Mouse (Mus musculus): ENCODE results near the gene Prmt3. TPM values are rescaled to one million over a fixed set of nuclear protein-coding genes. Genes with fewer than 3 reads are reported as not detected.
A peak's percentile ranks its signal among the peaks of the same experiment; 100 is the strongest.

Gene Prmt3
- polyA plus RNA-seq (2015; fragmentation: Nextera tagmentation; extraction: Ambion mirVana), result 62.5 and 65.8 TPM in 2 replicates

- peak within 1 kb of the TSS; percentile 80 for H3K27ac ChIP-seq
- H3K4me1 ChIP-seq, result peaks cover 16% of the 10 kb centered on the region
- H3K27me3 ChIP-seq, result no peaks in the 10 kb centered on the region
- no peaks in the 10 kb centered on the region for H3K9me3 ChIP-seq (replicated peaks)
- H3K4me2 ChIP-seq, result peak within 1 kb of the TSS; percentile 92
- H3K4me3 ChIP-seq (replicated peaks), result peak within 1 kb of the TSS; percentile 80
- ATAC-seq (replicated peaks; ENCODE audit: low FRiP score), result peak; percentile 95
- under 1% methylated on average over 92 of the region's 92 CpGs for WGBS
- H3K9ac ChIP-seq, result peak within 1 kb of the TSS; percentile 72
- H3K36me3 ChIP-seq, result peaks cover 30% of the 10 kb centered on the region
These were observed at the start of gene Prmt3 for GRCm38 (mm10) chr7:49778114-49778901. TSS of gene Prmt3 (plus strand) at chr7:49778346.

DNA sequence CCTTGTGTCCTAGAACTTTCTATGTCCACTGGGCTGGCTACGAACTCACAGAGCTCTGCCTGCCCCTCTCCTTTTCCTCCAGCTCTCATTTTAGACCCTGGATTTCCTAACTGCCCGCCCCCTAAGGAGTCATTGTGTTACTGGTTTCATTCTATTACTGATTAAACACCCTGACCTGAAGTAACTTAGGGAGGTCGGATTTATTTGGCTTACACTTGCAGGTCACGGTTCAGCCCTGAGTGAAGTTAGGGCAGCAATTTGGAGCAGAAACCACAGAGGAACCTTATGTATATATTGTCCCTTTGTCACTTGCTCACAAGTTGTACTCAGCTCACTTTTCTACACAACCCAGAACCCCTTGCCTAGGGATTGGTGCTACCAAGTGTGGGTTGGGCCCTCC is 43.8 kb upstream of the Prmt3 start:
- Histone ChIP-seq H3K27ac (no peak overlapping the region), H3K9me3 (replicated peaks) (no peaks in the 10 kb centered on the region), H3K4me2 (no peak overlapping the region), H3K9ac (no peak overlapping the region), H3K4me3 (replicated peaks) (no peak overlapping the region), H3K36me3 (no peaks in the 10 kb centered on the region), H3K4me1 (no peaks in the 10 kb centered on the region), H3K27me3 (no peaks in the 10 kb centered on the region)
- no peak for ATAC-seq (replicated peaks; ENCODE audit: low FRiP score)
- 67% methylated on average over 4 of the region's 4 CpGs for WGBS

DNA sequence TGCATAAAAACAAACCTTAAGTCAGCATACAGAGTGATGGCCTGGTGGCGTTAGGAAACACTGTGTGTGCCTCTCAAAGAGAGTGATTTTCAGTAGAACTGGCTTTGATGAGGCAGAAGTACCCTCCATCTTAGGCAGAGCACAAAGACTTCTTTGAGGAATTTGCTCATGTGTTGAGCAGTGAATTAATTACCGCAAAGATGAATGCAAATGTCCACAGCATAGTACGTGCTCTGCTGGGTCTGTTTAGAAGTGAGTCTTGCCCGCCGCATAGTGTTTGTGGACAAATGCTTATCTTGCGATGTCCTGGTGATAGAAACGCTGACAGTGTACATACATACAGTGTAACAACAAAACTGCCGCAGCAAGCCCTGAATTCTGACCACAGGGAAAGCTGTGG is 38.7 kb upstream of the Prmt3 start:
- no peak for ATAC-seq (replicated peaks; ENCODE audit: low FRiP score)
- Histone ChIP-seq H3K4me2 (no peak overlapping the region), H3K9ac (no peak overlapping the region), H3K9me3 (replicated peaks) (no peaks in the 10 kb centered on the region), H3K4me1 (0 out of 2 replicates have a peak, but pooled peaks cover 5% of the 10 kb centered on the region), H3K27ac (no peak overlapping the region), H3K36me3 (no peaks in the 10 kb centered on the region), H3K27me3 (peaks cover 2% of the 10 kb centered on the region; the same call in 1 of the 2 replicates), H3K4me3 (replicated peaks) (no peak overlapping the region)
- 63% methylated on average over 8 of the region's 8 CpGs for WGBS

GRCm38 (mm10) chr7:49741474-49741873 is 36.7 kb upstream of the Prmt3 start:
- Histone ChIP-seq H3K4me2 (0 out of 2 replicates have a peak overlapping the region, but pooled peaks have one; percentile 7), H3K36me3 (no peaks in the 10 kb centered on the region), H3K9ac (no peak overlapping the region), H3K4me3 (replicated peaks) (no peak overlapping the region), H3K27ac (no peak overlapping the region), H3K4me1 (0 out of 2 replicates have a peak, but pooled peaks cover 5% of the 10 kb centered on the region), H3K9me3 (replicated peaks) (no peaks in the 10 kb centered on the region), H3K27me3 (peaks cover 2% of the 10 kb centered on the region; the same call in 1 of the 2 replicates)
- 9% methylated on average over 5 of the region's 5 CpGs for WGBS
- ATAC-seq (replicated peaks; ENCODE audit: low FRiP score), result 0 out of 2 replicates have a peak, but pooled peaks have one; percentile 52

DNA sequence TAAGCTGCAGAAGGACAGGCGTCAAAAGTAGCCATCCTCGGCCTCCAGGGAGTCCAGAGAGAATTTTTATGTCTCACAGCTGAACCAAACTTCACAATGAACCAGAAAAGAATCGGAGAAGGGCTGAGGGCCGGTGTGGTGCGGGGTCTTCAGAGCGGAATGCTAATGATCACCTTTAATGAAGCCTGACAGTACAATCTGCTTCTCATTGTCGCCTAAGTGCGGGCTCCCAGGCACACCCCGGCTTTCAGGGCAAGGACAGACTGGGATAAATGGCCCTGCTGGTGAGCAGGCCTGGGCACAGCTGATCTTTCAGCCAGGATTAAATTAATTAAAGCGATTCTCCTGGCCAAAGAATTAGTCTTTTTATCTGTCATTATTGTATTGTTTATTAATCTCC is 36.2 kb upstream of the Prmt3 start:
- no peak for ATAC-seq (replicated peaks; ENCODE audit: low FRiP score)
- H3K4me2 ChIP-seq, result 0 out of 2 replicates have a peak overlapping the region, but pooled peaks have one; percentile 7

GRCm38 (mm10) chr7:49751148-49751547 is 27.0 kb upstream of the Prmt3 start:
- WGBS, result 4% methylated on average over 4 of the region's 4 CpGs
- H3K9ac ChIP-seq, result no peak overlapping the region
- H3K4me2 ChIP-seq, result no peak overlapping the region
- no peak overlapping the region for H3K27ac ChIP-seq
- H3K4me3 ChIP-seq (replicated peaks), result no peak overlapping the region
- H3K36me3 ChIP-seq, result no peaks in the 10 kb centered on the region
- peaks cover 36% of the 10 kb centered on the region for H3K27me3 ChIP-seq
- no peak for ATAC-seq (replicated peaks; ENCODE audit: low FRiP score)
- peaks cover 5% of the 10 kb centered on the region for H3K4me1 ChIP-seq
- no peaks in the 10 kb centered on the region for H3K9me3 ChIP-seq (replicated peaks)

More for the DNA sequence above, 36.2 kb upstream of the Prmt3 start:
- peaks cover 2% of the 10 kb centered on the region; the same call in 1 of the 2 replicates for H3K27me3 ChIP-seq
- H3K4me3 ChIP-seq (replicated peaks), result no peak overlapping the region
- 25% methylated on average over 10 of the region's 10 CpGs for WGBS
- H3K9ac ChIP-seq, result no peak overlapping the region
- no peaks in the 10 kb centered on the region for H3K9me3 ChIP-seq (replicated peaks)
- no peak overlapping the region for H3K27ac ChIP-seq
- 0 out of 2 replicates have a peak, but pooled peaks cover 5% of the 10 kb centered on the region for H3K4me1 ChIP-seq
- H3K36me3 ChIP-seq, result no peaks in the 10 kb centered on the region

DNA sequence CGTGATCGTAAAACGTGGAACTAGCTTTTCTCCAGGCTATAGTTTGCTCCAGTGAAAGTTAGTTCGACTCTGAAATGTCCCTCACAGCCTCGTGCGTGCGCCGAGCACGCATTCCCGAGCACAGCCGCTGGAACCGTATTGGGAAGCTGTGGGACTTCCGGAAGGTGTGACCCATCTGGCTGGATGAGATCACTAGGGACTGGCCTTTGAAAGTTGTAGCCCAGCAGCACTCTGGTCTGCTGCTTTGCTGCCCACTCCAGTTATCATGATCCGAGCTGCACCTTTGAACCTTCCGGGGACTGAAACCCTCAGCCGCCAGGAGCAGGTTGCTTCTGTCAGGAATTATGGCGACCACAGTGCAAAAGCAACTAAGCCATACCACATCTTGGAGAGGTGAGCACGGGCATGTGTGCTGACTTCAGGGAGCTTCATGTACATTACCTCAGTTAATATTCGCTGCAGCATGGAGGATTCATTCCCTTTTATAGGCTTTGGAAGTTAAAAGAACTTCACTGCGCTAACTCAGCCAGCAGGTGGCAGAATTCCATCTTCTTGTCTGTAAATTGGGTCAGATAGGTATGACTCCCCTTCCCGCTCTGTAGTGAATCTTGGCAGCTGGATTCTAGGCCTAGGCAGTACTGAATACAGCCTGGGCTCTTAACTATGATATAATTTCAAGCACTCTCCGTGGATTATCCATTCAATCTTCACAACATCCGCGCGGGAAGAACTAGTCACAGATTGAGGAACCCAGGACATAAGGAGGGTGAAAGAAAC is 25.2 kb upstream of the Prmt3 start:
- Histone ChIP-seq H3K27me3 (peaks cover 43% of the 10 kb centered on the region), H3K36me3 (no peaks in the 10 kb centered on the region), H3K9me3 (replicated peaks) (no peaks in the 10 kb centered on the region), H3K4me2 (peak overlapping the region; percentile 41), H3K4me3 (replicated peaks) (no peak overlapping the region), H3K27ac (no peak overlapping the region), H3K9ac (no peak overlapping the region), H3K4me1 (peaks cover 5% of the 10 kb centered on the region)
- 0 out of 2 replicates have a peak, but pooled peaks have one; percentile 57 for ATAC-seq (replicated peaks; ENCODE audit: low FRiP score)
- WGBS, result 28% methylated on average over 25 of the region's 25 CpGs

- H3K27me3 ChIP-seq, result peaks cover 36% of the 10 kb centered on the region
- no peak for ATAC-seq (replicated peaks; ENCODE audit: low FRiP score)
- H3K36me3 ChIP-seq, result no peaks in the 10 kb centered on the region
- H3K4me3 ChIP-seq (replicated peaks), result no peak overlapping the region
- no peak overlapping the region for H3K27ac ChIP-seq
- H3K9me3 ChIP-seq (replicated peaks), result no peaks in the 10 kb centered on the region
- H3K9ac ChIP-seq, result no peak overlapping the region
- 7% methylated on average over 9 of the region's 9 CpGs for WGBS
- peaks cover 12% of the 10 kb centered on the region for H3K4me1 ChIP-seq
- no peak overlapping the region for H3K4me2 ChIP-seq
These were observed 23.4 kb upstream of the Prmt3 start for GRCm38 (mm10) chr7:49754767-49755166.

DNA sequence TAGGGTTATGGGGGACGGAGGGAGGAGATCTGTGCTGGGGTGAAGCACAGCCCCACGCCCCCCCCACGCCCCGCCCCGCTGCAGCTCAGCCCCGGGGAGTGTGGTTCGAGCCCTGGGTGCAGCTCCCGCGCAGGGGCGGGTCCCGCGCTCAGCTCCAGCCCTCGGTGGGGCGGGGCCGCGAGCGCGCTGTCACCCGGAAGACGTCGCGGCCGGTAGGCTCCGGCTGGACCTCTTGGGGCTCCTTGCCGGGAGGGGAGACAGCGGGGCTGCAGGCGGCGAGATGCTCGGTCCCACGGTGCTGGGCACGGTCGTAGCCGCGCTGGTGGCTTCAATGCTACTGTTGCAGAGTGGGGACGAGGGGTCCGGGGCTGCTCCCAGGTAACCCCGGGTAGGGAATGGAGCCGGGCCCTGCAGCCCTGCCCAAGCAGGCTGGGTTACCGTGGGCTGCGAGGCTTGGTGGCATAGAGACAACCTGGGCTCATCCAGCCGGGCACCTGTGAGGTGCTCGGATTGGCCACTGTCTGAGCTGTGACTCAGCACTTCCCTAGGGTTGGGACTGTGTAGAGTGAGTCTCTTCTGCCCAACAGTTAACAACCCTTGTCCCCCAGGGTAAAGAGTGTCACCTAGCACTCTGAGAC is 19.1 kb upstream of the Prmt3 start, which contains the start of gene Htatip2:
TSS of gene Htatip2 (plus strand) at position 182 of the 638 bp plus-strand sequence.
- H3K4me1 ChIP-seq, result peaks cover 8% of the 10 kb centered on the region
- no peaks in the 10 kb centered on the region for H3K36me3 ChIP-seq
- peak within 1 kb of the TSS; percentile 53 for H3K4me3 ChIP-seq (replicated peaks)
- peak; percentile 83 for ATAC-seq (replicated peaks; ENCODE audit: low FRiP score)
- no peaks in the 10 kb centered on the region for H3K9me3 ChIP-seq (replicated peaks)
- no peak within 1 kb of the TSS for H3K27ac ChIP-seq
- H3K27me3 ChIP-seq, result peaks cover 12% of the 10 kb centered on the region
- WGBS, result 2% methylated on average over 42 of the region's 42 CpGs
- H3K9ac ChIP-seq, result peak within 1 kb of the TSS; percentile 41
- H3K4me2 ChIP-seq, result peak within 1 kb of the TSS; percentile 78

GRCm38 (mm10) chr7:49762605-49763004 is 15.5 kb upstream of the Prmt3 start:
- WGBS, result 78% methylated on average over 13 of the region's 13 CpGs
- no peak overlapping the region for H3K9ac ChIP-seq
- H3K27me3 ChIP-seq, result 0 out of 2 replicates have a peak, but pooled peaks cover 3% of the 10 kb centered on the region
- H3K4me1 ChIP-seq, result peaks cover 8% of the 10 kb centered on the region
- no peaks in the 10 kb centered on the region for H3K36me3 ChIP-seq
- H3K4me3 ChIP-seq (replicated peaks), result no peak overlapping the region
- no peak for ATAC-seq (replicated peaks; ENCODE audit: low FRiP score)
- H3K4me2 ChIP-seq, result no peak overlapping the region
- no peak overlapping the region for H3K27ac ChIP-seq
- no peaks in the 10 kb centered on the region for H3K9me3 ChIP-seq (replicated peaks)

GRCm38 (mm10) chr7:49764011-49764716 is 14.0 kb upstream of the Prmt3 start:
- no peak overlapping the region for H3K9ac ChIP-seq
- no peak overlapping the region for H3K27ac ChIP-seq
- H3K36me3 ChIP-seq, result no peaks in the 10 kb centered on the region
- no peaks in the 10 kb centered on the region for H3K27me3 ChIP-seq
- no peak overlapping the region for H3K4me3 ChIP-seq (replicated peaks)
- WGBS, result 61% methylated on average over 10 of the region's 10 CpGs
- peaks cover under 1% of the 10 kb centered on the region for H3K4me1 ChIP-seq
- no peaks in the 10 kb centered on the region for H3K9me3 ChIP-seq (replicated peaks)
- H3K4me2 ChIP-seq, result no peak overlapping the region
- ATAC-seq (replicated peaks; ENCODE audit: low FRiP score), result no peak
